Mouse (Mus musculus): ENCODE data around the gene St6galnac5.

Gene St6galnac5

GRCm38 (mm10) chr3:152912216-152913101 is 69.6 kb downstream of the St6galnac5 start:
- no peak for DNase-seq

- DNase-seq, result no peak
Measured at GRCm38 (mm10) chr3:152911578-152911977, 70.5 kb downstream of the St6galnac5 start.

GRCm38 (mm10) chr3:152907683-152908082 is 74.4 kb downstream of the St6galnac5 start:
- no peak for DNase-seq

- DNase-seq, result no peak
Measured at GRCm38 (mm10) chr3:152907087-152907486, 75.0 kb downstream of the St6galnac5 start.

GRCm38 (mm10) chr3:152905800-152906199 is 76.2 kb downstream of the St6galnac5 start:
- DNase-seq, result no peak

- no peak for DNase-seq
Measured at GRCm38 (mm10) chr3:152905026-152905425, 77.0 kb downstream of the St6galnac5 start.

- no peak for DNase-seq
Measured at GRCm38 (mm10) chr3:152898906-152899305, 83.1 kb downstream of the St6galnac5 start.

- no peak for DNase-seq
Measured at GRCm38 (mm10) chr3:152897196-152897595, 84.8 kb downstream of the St6galnac5 start.

GRCm38 (mm10) chr3:152896111-152896510 is 85.9 kb downstream of the St6galnac5 start:
- DNase-seq, result no peak

- DNase-seq, result no peak
Measured at GRCm38 (mm10) chr3:152894935-152895334, 87.1 kb downstream of the St6galnac5 start.

GRCm38 (mm10) chr3:152888116-152888515 is 93.9 kb downstream of the St6galnac5 start:
- no peak for DNase-seq

- DNase-seq, result no peak
Measured at GRCm38 (mm10) chr3:152886749-152887148, 95.3 kb downstream of the St6galnac5 start.

GRCm38 (mm10) chr3:152883556-152883955 is 98.5 kb downstream of the St6galnac5 start:
- no peak for DNase-seq

- no peak for DNase-seq
Measured at GRCm38 (mm10) chr3:152881706-152882105, 100.3 kb downstream of the St6galnac5 start.

GRCm38 (mm10) chr3:152880121-152880835 is 101.8 kb downstream of the St6galnac5 start:
- no peak for DNase-seq

- no peak for DNase-seq
Measured at GRCm38 (mm10) chr3:152875723-152876290, 106.2 kb downstream of the St6galnac5 start.

- no peak for DNase-seq
Measured at GRCm38 (mm10) chr3:152874431-152875355, 107.4 kb downstream of the St6galnac5 start.

GRCm38 (mm10) chr3:152872596-152872995 is 109.5 kb downstream of the St6galnac5 start:
- no peak for DNase-seq

GRCm38 (mm10) chr3:152872054-152872453 is 110.0 kb downstream of the St6galnac5 start:
- no peak for DNase-seq

- no peak for DNase-seq
Measured at GRCm38 (mm10) chr3:152867654-152868525, 114.2 kb downstream of the St6galnac5 start.
